Mouse (Mus musculus) cerebellum, postnatal 14 days (tissue): ENCODE data around the gene Dnase1l3.

ENCODE experiments used
- DNase-seq, 2 experiments: peaks; one replicate each; pipeline ENCODE4 v3.0.0; 2021; ENCODE audit warnings: mixed read lengths in 2 of 2

Gene Dnase1l3

GRCm38 (mm10) chr14:7994271-7994767, at the start of gene Dnase1l3:
Dnase1l3 (minus strand) TSS chr14:7994573.
- DNase-seq = peak in 1 of 2 experiments; percentile 37

- no peak for DNase-seq
Measured at GRCm38 (mm10) chr14:8042577-8042976, 48.2 kb upstream of the Dnase1l3 start.

- no peak for DNase-seq
Measured at GRCm38 (mm10) chr14:8042120-8042519, 47.7 kb upstream of the Dnase1l3 start.

- DNase-seq = no peak
Measured at GRCm38 (mm10) chr14:8040911-8041678, 46.7 kb upstream of the Dnase1l3 start.

- DNase-seq = no peak
Measured at GRCm38 (mm10) chr14:8040179-8040578, 45.8 kb upstream of the Dnase1l3 start.

- peak; percentile 55 to 59 for DNase-seq
Measured at GRCm38 (mm10) chr14:8038791-8039448, 44.5 kb upstream of the Dnase1l3 start.

GRCm38 (mm10) chr14:8038150-8038549, 43.8 kb upstream of the Dnase1l3 start:
- no peak for DNase-seq

- no peak for DNase-seq
Measured at GRCm38 (mm10) chr14:8036406-8036805, 42.0 kb upstream of the Dnase1l3 start.

GRCm38 (mm10) chr14:8035951-8036350, 41.6 kb upstream of the Dnase1l3 start:
- DNase-seq = no peak

- DNase-seq = no peak
Measured at GRCm38 (mm10) chr14:8034561-8034960, 40.2 kb upstream of the Dnase1l3 start.

- DNase-seq = peak; percentile 65 to 70
Measured at GRCm38 (mm10) chr14:8032087-8032944, 37.9 kb upstream of the Dnase1l3 start.

- DNase-seq = no peak
Measured at GRCm38 (mm10) chr14:8030535-8030934, 36.2 kb upstream of the Dnase1l3 start.

GRCm38 (mm10) chr14:8029752-8030151, 35.4 kb upstream of the Dnase1l3 start:
- no peak for DNase-seq

- DNase-seq = no peak
Measured at GRCm38 (mm10) chr14:8028086-8028485, 33.7 kb upstream of the Dnase1l3 start.

GRCm38 (mm10) chr14:8026769-8027531, 32.6 kb upstream of the Dnase1l3 start:
- DNase-seq = no peak

GRCm38 (mm10) chr14:8024936-8025335, 30.6 kb upstream of the Dnase1l3 start:
- DNase-seq = no peak

GRCm38 (mm10) chr14:8024469-8024868, 30.1 kb upstream of the Dnase1l3 start:
- DNase-seq = no peak

- DNase-seq = no peak
Measured at GRCm38 (mm10) chr14:8020546-8020945, 26.2 kb upstream of the Dnase1l3 start.

GRCm38 (mm10) chr14:8020011-8020410, 25.6 kb upstream of the Dnase1l3 start:
- no peak for DNase-seq

- no peak for DNase-seq
Measured at GRCm38 (mm10) chr14:8016951-8017350, 22.6 kb upstream of the Dnase1l3 start.

GRCm38 (mm10) chr14:8016276-8016675, 21.9 kb upstream of the Dnase1l3 start:
- no peak for DNase-seq

- no peak for DNase-seq
Measured at GRCm38 (mm10) chr14:8015756-8016155, 21.4 kb upstream of the Dnase1l3 start.
